Mouse (Mus musculus) ES-Bruce4 (cell line): ENCODE measurements around the gene Scai.

Experiments
- CTCF ChIP-seq: IDR thresholded peaks from one replicate; pipeline ENCODE4 v1.8.1; 2011; ENCODE audit warnings: low read depth, low read length
- POLR2A ChIP-seq: IDR thresholded peaks from one replicate; pipeline ENCODE4 v1.8.1; 2011; ENCODE audit warnings: low read length; ENCODE audit not compliant: insufficient read depth

DNA sequence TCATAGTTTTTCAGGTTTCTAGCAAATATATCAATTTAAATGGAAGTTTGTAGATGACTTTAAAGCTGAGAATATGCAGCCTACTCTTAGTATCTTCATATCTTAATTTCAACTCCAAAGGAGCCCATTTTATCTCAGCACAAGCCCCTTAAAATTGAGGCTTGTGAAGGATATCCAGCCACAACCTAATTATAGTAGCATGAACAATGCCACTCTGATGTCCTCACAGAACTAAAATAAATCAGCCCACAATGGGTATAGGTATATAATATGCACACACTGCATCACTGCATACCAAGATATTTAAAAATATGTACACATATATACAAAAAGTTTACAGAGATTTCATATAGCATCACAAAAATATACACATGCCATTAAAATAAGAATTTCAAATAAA, 119.9 kb downstream of the Scai start:
- TF ChIP-seq CTCF: no peak
- no peak for TF ChIP-seq POLR2A
